Mouse (Mus musculus) heart, postnatal 0 days (tissue): ENCODE measurements around the gene Sumf1. TPM values are rescaled to one million over a fixed set of nuclear protein-coding genes. Genes with fewer than 3 reads are reported as not detected.

Source experiments
- ATAC-seq: fragments of 200-750 bp; cut with Nextera tagmentation; 2 replicates; pipeline ENCODE4 v1.8.0; 2017; ENCODE audit warnings: low read depth, moderate number of reproducible peaks, moderate library complexity; ENCODE audit not compliant: insufficient read depth
- DNase-seq: peaks from one replicate; pipeline ENCODE4 v3.0.0-alpha.2; 2016; ENCODE audit warnings: low spot score
- H3K27ac ChIP-seq: fragments of 300-500 bp; sonication (generic); 2 replicates; pipeline ENCODE4 v1.5.1; 2014; ENCODE audit warnings: low read depth, mild to moderate bottlenecking
- H3K27me3 ChIP-seq: fragments of 300-500 bp; sonication (generic); 2 replicates; pipeline ENCODE4 v1.6.1; 2014; ENCODE audit warnings: low read length, mixed read lengths; ENCODE audit not compliant: control insufficient read depth, insufficient read depth
- H3K36me3 ChIP-seq: fragments of 300-500 bp; sonication (generic); replicated peaks from 2 replicates; pipeline ENCODE4 v1.6.1; 2014; ENCODE audit warnings: low read length, mixed read lengths; ENCODE audit not compliant: control insufficient read depth, insufficient read depth
- H3K4me1 ChIP-seq: fragments of 300-500 bp; sonication (generic); 2 replicates; pipeline ENCODE4 v1.6.1; 2014; ENCODE audit warnings: antibody characterized with exemption; ENCODE audit not compliant: control insufficient read depth, insufficient read depth
- H3K4me2 ChIP-seq: fragments of 300-500 bp; sonication (generic); 2 replicates; pipeline ENCODE4 v1.6.1; 2014; ENCODE audit warnings: low read depth, mild to moderate bottlenecking, low read length, moderate library complexity
- H3K4me3 ChIP-seq: fragments of 300-500 bp; sonication (generic); 2 replicates; pipeline ENCODE4 v1.5.1; 2014; ENCODE audit warnings: low read depth, low read length
- H3K9ac ChIP-seq: fragments of 300-500 bp; sonication (generic); replicated peaks from 2 replicates; pipeline ENCODE4 v1.6.1; 2014; ENCODE audit warnings: low read depth, low read length, mixed read lengths
- H3K9me3 ChIP-seq: fragments of 300-500 bp; sonication (generic); replicated peaks from 2 replicates; pipeline ENCODE4 v1.6.1; 2016; ENCODE audit warnings: low read length; ENCODE audit not compliant: control insufficient read depth
- CTCF ChIP-seq: IDR thresholded peaks from 2 replicates; pipeline ENCODE4 v1.5.1; 2016; ENCODE audit warnings: antibody characterized with exemption, control low read depth, low read depth
- EP300 ChIP-seq: IDR thresholded peaks from 2 replicates; pipeline ENCODE4 v1.6.1; 2016; ENCODE audit warnings: antibody characterized with exemption, low read depth
- WGBS: fragments of 180-500 bp; shearing (Covaris S2); extraction: QIAGEN DNeasy Blood & Tissue Kit; methylation state at CpG from one replicate; pipeline ENCODE4 v1.1.7; 2014; 5-methylcytosine and 5-hydroxymethylcytosine counted together
- polyA plus RNA-seq: library from polyadenylated mRNA; unstranded; fragments of >200 nt; fragmentation: Nextera tagmentation; extraction: Ambion mirVana; gene quantifications from 2 replicates; pipeline ENCODE4 v1.2.1, GENCODE M21; 2015
- total RNA-seq: library from RNA; depleted of rRNA; stranded (reverse); fragments of >200 nt; gene quantifications from 2 replicates; pipeline ENCODE4 v1.2.3, GENCODE M21; 2014; ENCODE audit warnings: low replicate concordance

Gene Sumf1
- total and polyA plus RNA-seq, 2 experiments from 2014 or later: 19.7 to 29.5 TPM

GRCm38 (mm10) chr6:108101936-108102830 is 83.2 kb downstream of the Sumf1 start:
- peaks cover 20% of the 10 kb centered on the region for H3K4me1 ChIP-seq
- no peaks in the 10 kb centered on the region for H3K9me3 ChIP-seq
- 65% methylated on average over 10 of the region's 10 CpGs for WGBS
- H3K36me3 ChIP-seq: no peaks in the 10 kb centered on the region
- ATAC-seq (peak; percentile 73), DNase-seq (peak; percentile 50)
- peak overlapping the region; percentile 52 for H3K27ac ChIP-seq
- H3K4me3 ChIP-seq: no peak overlapping the region
- H3K27me3 ChIP-seq: no peaks in the 10 kb centered on the region
- no peak overlapping the region for H3K9ac ChIP-seq
- H3K4me2 ChIP-seq: no peak overlapping the region
- TF ChIP-seq EP300 (no peak), CTCF (no peak)

- Histone ChIP-seq H3K4me1 (peaks cover 10% of the 10 kb centered on the region), H3K27ac (no peak overlapping the region), H3K36me3 (no peaks in the 10 kb centered on the region), H3K4me2 (peak overlapping the region; percentile 29; the same call in 1 of the 2 replicates), H3K27me3 (no peaks in the 10 kb centered on the region), H3K9me3 (no peaks in the 10 kb centered on the region), H3K9ac (no peak overlapping the region), H3K4me3 (no peak overlapping the region)
- WGBS: 70% methylated on average over 3 of the region's 3 CpGs
- TF ChIP-seq CTCF (no peak), EP300 (no peak)
- ATAC-seq (no peak), DNase-seq (no peak)
Measured at GRCm38 (mm10) chr6:108098846-108099217, 86.5 kb downstream of the Sumf1 start.

- Histone ChIP-seq H3K9ac (no peak overlapping the region), H3K4me2 (peak overlapping the region; percentile 29; the same call in 1 of the 2 replicates), H3K27ac (no peak overlapping the region), H3K9me3 (no peaks in the 10 kb centered on the region), H3K4me1 (peaks cover 5% of the 10 kb centered on the region; the same call in 1 of the 2 replicates), H3K4me3 (no peak overlapping the region), H3K36me3 (no peaks in the 10 kb centered on the region), H3K27me3 (no peaks in the 10 kb centered on the region)
- TF ChIP-seq CTCF (peak; percentile 78), EP300 (no peak)
- DNase-seq (peak; percentile 94), ATAC-seq (peak; percentile 78)
- 16% methylated on average over 9 of the region's 9 CpGs for WGBS
Measured at GRCm38 (mm10) chr6:108098171-108098845, 87.1 kb downstream of the Sumf1 start.

- no peak overlapping the region for H3K4me2 ChIP-seq
Measured at GRCm38 (mm10) chr6:108095445-108095844, 89.9 kb downstream of the Sumf1 start.

GRCm38 (mm10) chr6:108093449-108093848 is 91.9 kb downstream of the Sumf1 start:
- H3K4me1 ChIP-seq: no peaks in the 10 kb centered on the region
- no peak overlapping the region for H3K9ac ChIP-seq
- no peaks in the 10 kb centered on the region for H3K9me3 ChIP-seq
- 81% methylated on average over 3 of the region's 3 CpGs for WGBS
- H3K27ac ChIP-seq: no peak overlapping the region
- H3K4me3 ChIP-seq: no peak overlapping the region
- DNase-seq (no peak), ATAC-seq (no peak)
- H3K4me2 ChIP-seq: no peak overlapping the region
- H3K36me3 ChIP-seq: no peaks in the 10 kb centered on the region
- H3K27me3 ChIP-seq: no peaks in the 10 kb centered on the region
- TF ChIP-seq EP300 (no peak), CTCF (no peak)

More at GRCm38 (mm10) chr6:108095445-108095844, 89.9 kb downstream of the Sumf1 start:
- 0 out of 2 replicates have a peak, but pooled peaks cover 3% of the 10 kb centered on the region for H3K4me1 ChIP-seq
- H3K9ac ChIP-seq: no peak overlapping the region
- H3K27ac ChIP-seq: no peak overlapping the region
- DNase-seq (no peak), ATAC-seq (no peak)
- WGBS: 82% methylated on average over 5 of the region's 5 CpGs
- H3K27me3 ChIP-seq: no peaks in the 10 kb centered on the region
- no peaks in the 10 kb centered on the region for H3K9me3 ChIP-seq
- H3K4me3 ChIP-seq: no peak overlapping the region
- TF ChIP-seq EP300: no peak
- TF ChIP-seq CTCF: no peak
- H3K36me3 ChIP-seq: no peaks in the 10 kb centered on the region
